Mouse (Mus musculus): ENCODE measurements at regions not wholly inside any gene's neighbourhood (a gene's known extent, or its start where the extent isn't known, plus 50 kb on each side); places are given as distances from the start of the nearest gene placed in this dataset.

DNA sequence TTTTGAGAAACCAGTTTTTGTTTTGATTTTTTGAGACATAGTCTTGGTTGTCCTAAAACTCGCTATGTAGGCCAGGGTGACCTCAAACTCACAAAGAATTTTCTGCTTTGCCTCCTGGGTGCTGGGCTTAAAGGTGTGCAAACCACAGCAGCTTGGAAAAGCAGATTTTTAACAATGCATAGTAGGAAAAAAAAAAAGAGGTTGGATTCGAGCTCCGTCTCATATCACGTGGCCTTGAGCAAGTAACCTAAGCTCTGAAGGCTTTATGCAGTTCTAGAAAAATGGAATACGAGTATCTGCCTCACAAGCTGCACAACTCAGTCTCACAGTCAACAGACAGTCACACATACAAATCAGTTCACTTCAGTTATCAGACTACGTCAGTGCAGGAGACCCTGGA lies 90.9 kb downstream of the Spry2 start:
- TF ChIP-seq CTCF (IDR thresholded peaks at IDR 0.05; ENCODE audit: borderline replicate concordance, extremely low read depth, insufficient read depth, insufficient read length), result no peak
- TF ChIP-seq POLR2A (IDR thresholded peaks at IDR 0.05; ENCODE audit: borderline replicate concordance, extremely low read depth, insufficient read depth, insufficient read length, poor library complexity, severe bottlenecking), result no peak

Data from brain, embryonic 14.5 days (tissue).